Mouse (Mus musculus) G1E (cell line): ENCODE measurements at regions not wholly inside any gene's neighbourhood (a gene's known extent, or its start where the extent isn't known, plus 50 kb on each side); places are given as distances from the start of the nearest gene placed in this dataset.

ENCODE experiments used
- ATAC-seq: 2 replicates; pipeline ENCODE4 v1.8.0; 2016; ENCODE audit warnings: mild to moderate bottlenecking; ENCODE audit not compliant: insufficient number of reproducible peaks, poor library complexity, low FRiP score, severe bottlenecking; ENCODE audit errors: extremely low read depth
- DNase-seq: peaks from one replicate; pipeline ENCODE4 v3.0.0; 2012; ENCODE audit warnings: low spot score
- H3K27me3 ChIP-seq: 2 replicates; pipeline ENCODE4 v1.6.1; 2012; ENCODE audit warnings: mild to moderate bottlenecking, low read length, inconsistent platforms; ENCODE audit not compliant: insufficient read depth
- H3K36me3 ChIP-seq: replicated peaks from 2 replicates; pipeline ENCODE3; 2012; ENCODE audit warnings: mild to moderate bottlenecking, inconsistent platforms
- H3K4me1 ChIP-seq: 2 replicates; pipeline ENCODE4 v1.6.1; 2012; ENCODE audit warnings: low read depth, low read length, inconsistent platforms, mixed read lengths; ENCODE audit not compliant: insufficient read depth
- H3K4me3 ChIP-seq: 2 replicates; pipeline ENCODE4 v1.5.1; 2012; ENCODE audit warnings: low read depth, mild to moderate bottlenecking, inconsistent platforms, low read length, moderate library complexity, mixed read lengths
- H3K9me3 ChIP-seq: replicated peaks from 2 replicates; pipeline ENCODE4 v1.6.1; 2012; ENCODE audit warnings: inconsistent platforms
- CTCF ChIP-seq: IDR thresholded peaks from 2 replicates; pipeline ENCODE4 v1.5.1; 2012; ENCODE audit warnings: low read depth, low read length, inconsistent platforms, mixed read lengths
- GATA1 ChIP-seq: IDR thresholded peaks from 2 replicates; pipeline ENCODE4 v1.6.1; 2012; ENCODE audit warnings: borderline replicate concordance, low read length, inconsistent platforms, mixed read lengths
- GATA2 ChIP-seq: IDR thresholded peaks from 2 replicates; pipeline ENCODE4 v1.6.1; 2012; ENCODE audit warnings: low read depth, low read length, inconsistent platforms, borderline replicate concordance
- POLR2AphosphoS5 ChIP-seq: IDR thresholded peaks from 2 replicates; pipeline ENCODE4 v1.6.1; 2012; ENCODE audit warnings: low read depth, low read length, inconsistent platforms; ENCODE audit not compliant: insufficient replicate concordance
- TAL1 ChIP-seq: conservative IDR thresholded peaks from 2 replicates; pipeline ENCODE4 v1.6.1; 2012; ENCODE audit warnings: low read depth, low read length, inconsistent platforms, mixed read lengths

GRCm38 (mm10) chr15:87940837-87941236 is 396.7 kb downstream of the Fam19a5 start:
- Histone ChIP-seq H3K4me3 (no peak overlapping the region), H3K4me1 (no peaks in the 10 kb centered on the region), H3K36me3 (no peaks in the 10 kb centered on the region), H3K27me3 (no peaks in the 10 kb centered on the region), H3K9me3 (peaks cover 81% of the 10 kb centered on the region)
- no peak for TF ChIP-seq GATA1
- TF ChIP-seq TAL1, result no peak
- no peak for TF ChIP-seq GATA2
- no peak for TF ChIP-seq CTCF
- TF ChIP-seq POLR2AphosphoS5, result no peak
- ATAC-seq (no peak), DNase-seq (no peak)

DNA sequence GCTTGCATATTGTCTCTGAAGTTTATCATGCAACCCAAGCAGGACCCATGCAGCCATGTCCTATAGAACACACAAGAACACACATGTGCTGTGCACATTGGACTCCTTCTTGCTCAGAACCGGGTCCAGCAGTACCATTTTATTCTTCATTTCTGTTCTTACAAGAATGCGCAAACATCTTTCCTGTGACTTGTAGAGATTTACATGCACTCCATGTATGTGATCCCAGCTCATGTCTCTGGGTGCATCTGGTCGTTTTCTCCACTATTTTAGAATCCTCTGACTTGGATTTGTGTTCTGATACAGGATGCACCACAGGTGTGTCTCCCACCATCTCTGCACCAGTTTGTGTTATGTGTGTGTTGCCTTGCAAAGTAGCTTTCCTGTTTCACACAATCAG is 408.4 kb downstream of the Fam19a5 start:
- ATAC-seq, result no peak
- Histone ChIP-seq H3K27me3 (no peaks in the 10 kb centered on the region), H3K4me1 (no peaks in the 10 kb centered on the region), H3K9me3 (peaks cover 83% of the 10 kb centered on the region), H3K36me3 (no peaks in the 10 kb centered on the region), H3K4me3 (no peak overlapping the region)
- no peak for DNase-seq
- TF ChIP-seq GATA2, result no peak
- no peak for TF ChIP-seq GATA1
- TF ChIP-seq POLR2AphosphoS5, result no peak
- no peak for TF ChIP-seq TAL1
- no peak for TF ChIP-seq CTCF

- H3K9me3 ChIP-seq, result peaks cover 90% of the 10 kb centered on the region
- ATAC-seq, result no peak
Measured at GRCm38 (mm10) chr15:87955685-87956256, 411.7 kb downstream of the Fam19a5 start.

DNA sequence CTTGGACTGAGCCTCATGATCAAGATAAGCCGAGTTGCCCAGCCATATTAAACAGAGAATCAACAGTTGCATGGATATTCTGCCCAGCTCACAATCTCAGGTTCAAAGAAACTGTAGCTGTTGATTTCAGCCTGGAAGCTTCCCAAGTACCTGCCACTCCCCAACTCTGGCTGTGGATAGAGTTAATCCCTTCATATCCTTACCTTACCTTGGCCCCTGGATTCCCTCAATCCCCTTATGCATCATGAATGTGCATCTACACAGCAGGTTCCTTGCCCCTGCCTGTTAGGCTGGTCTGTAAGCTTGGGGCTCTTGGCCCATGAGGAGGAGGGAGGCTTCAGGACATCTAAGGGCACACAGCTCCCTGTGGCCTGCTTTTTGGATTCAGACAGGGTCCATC is 414.8 kb downstream of the Fam19a5 start:
- Histone ChIP-seq H3K36me3 (no peaks in the 10 kb centered on the region), H3K4me3 (no peak overlapping the region), H3K4me1 (no peaks in the 10 kb centered on the region), H3K9me3 (peaks cover 75% of the 10 kb centered on the region), H3K27me3 (no peaks in the 10 kb centered on the region)
- DNase-seq (no peak), ATAC-seq (no peak)
- TF ChIP-seq GATA1 (no peak), TAL1 (no peak), CTCF (no peak), POLR2AphosphoS5 (no peak), GATA2 (no peak)

More at GRCm38 (mm10) chr15:87955685-87956256, 411.7 kb downstream of the Fam19a5 start:
- no peak for TF ChIP-seq POLR2AphosphoS5
- TF ChIP-seq CTCF, result no peak
- TF ChIP-seq TAL1, result no peak
- no peak for TF ChIP-seq GATA2
- TF ChIP-seq GATA1, result no peak
- no peaks in the 10 kb centered on the region for H3K36me3 ChIP-seq
- H3K27me3 ChIP-seq, result no peaks in the 10 kb centered on the region
- no peak overlapping the region for H3K4me3 ChIP-seq
- no peak for DNase-seq
- no peaks in the 10 kb centered on the region for H3K4me1 ChIP-seq

- Histone ChIP-seq H3K36me3 (no peaks in the 10 kb centered on the region), H3K4me3 (no peak overlapping the region), H3K4me1 (no peaks in the 10 kb centered on the region), H3K9me3 (peaks cover 88% of the 10 kb centered on the region), H3K27me3 (no peaks in the 10 kb centered on the region)
- ATAC-seq, result no peak
- no peak for TF ChIP-seq TAL1
- TF ChIP-seq GATA1, result no peak
- TF ChIP-seq POLR2AphosphoS5, result no peak
- no peak for TF ChIP-seq GATA2
- no peak for TF ChIP-seq CTCF
- DNase-seq, result no peak
Measured at GRCm38 (mm10) chr15:87972641-87973040, 428.5 kb downstream of the Fam19a5 start.

DNA sequence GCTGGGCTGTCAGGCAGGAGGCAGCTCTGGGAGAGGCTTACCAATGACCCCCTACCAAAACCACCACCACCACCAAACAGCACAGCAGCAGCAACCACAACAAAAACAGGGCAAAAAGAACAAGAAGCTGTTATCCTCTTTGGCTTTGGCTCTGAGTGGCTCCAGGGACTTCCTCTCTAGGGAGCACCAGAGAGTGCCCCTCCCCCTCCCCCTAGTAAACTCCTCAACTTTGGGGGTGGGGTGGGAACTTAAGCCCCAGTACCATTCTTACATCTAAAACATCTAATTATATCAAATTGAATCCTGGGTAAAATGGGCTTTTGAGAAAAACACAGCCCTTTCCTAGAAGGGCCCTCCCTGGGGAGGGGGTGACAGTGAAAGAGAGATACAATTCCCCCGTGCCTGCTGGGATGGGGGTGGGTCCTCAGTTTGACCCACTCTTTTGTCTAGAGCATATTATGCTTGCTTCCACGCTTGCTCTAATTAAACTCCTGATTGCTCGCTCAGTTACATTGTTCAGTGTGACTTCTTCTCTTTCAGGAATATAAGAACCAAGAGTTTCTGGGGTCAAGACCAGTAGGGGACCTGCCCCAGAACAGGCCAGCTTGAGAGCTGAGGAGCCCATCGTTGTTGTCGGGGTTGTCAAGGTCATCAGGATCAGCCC is 443.4 kb downstream of the Fam19a5 start:
- ATAC-seq, result no peak
- no peak for DNase-seq
- H3K4me1 ChIP-seq, result no peaks in the 10 kb centered on the region
- H3K36me3 ChIP-seq, result no peaks in the 10 kb centered on the region
- peaks cover 79% of the 10 kb centered on the region for H3K9me3 ChIP-seq
- no peak for TF ChIP-seq TAL1
- no peak for TF ChIP-seq CTCF
- TF ChIP-seq POLR2AphosphoS5, result no peak
- TF ChIP-seq GATA1, result no peak
- no peak for TF ChIP-seq GATA2
- H3K27me3 ChIP-seq, result no peaks in the 10 kb centered on the region
- H3K4me3 ChIP-seq, result no peak overlapping the region
